Mouse (Mus musculus) forebrain, postnatal 0 days (tissue): ENCODE data around the gene Cep97. TPM values are rescaled to one million over a fixed set of nuclear protein-coding genes. Genes with fewer than 3 reads are reported as not detected.

Experiments
- ATAC-seq: fragments of 200-750 bp; cut with Nextera tagmentation; 2 replicates; pipeline ENCODE4 v1.8.0; 2017; ENCODE audit warnings: mild to moderate bottlenecking, moderate library complexity
- DNase-seq: peaks from one replicate; pipeline ENCODE4 v3.0.0-alpha.2; 2015
- H3K27ac ChIP-seq: fragments of 300-500 bp; sonication (generic); 2 replicates; pipeline ENCODE4 v1.5.1; 2014; ENCODE audit warnings: low read depth, mild to moderate bottlenecking, antibody characterized with exemption, low read length, moderate library complexity, mixed read lengths
- H3K27me3 ChIP-seq: fragments of 300-500 bp; sonication (generic); 2 replicates; pipeline ENCODE4 v1.6.1; 2014; ENCODE audit warnings: mild to moderate bottlenecking, low read length, mixed read lengths; ENCODE audit not compliant: insufficient read depth
- H3K36me3 ChIP-seq: fragments of 300-500 bp; sonication (generic); 2 replicates; pipeline ENCODE4 v1.6.1; 2014; ENCODE audit warnings: mild to moderate bottlenecking, moderate library complexity; ENCODE audit not compliant: insufficient read depth
- H3K4me1 ChIP-seq: fragments of 300-500 bp; sonication (generic); 2 replicates; pipeline ENCODE4 v1.6.1; 2014; ENCODE audit warnings: antibody characterized with exemption; ENCODE audit not compliant: insufficient read depth
- H3K4me2 ChIP-seq: fragments of 300-500 bp; sonication (generic); 2 replicates; pipeline ENCODE4 v1.6.1; 2014; ENCODE audit warnings: low read depth, mild to moderate bottlenecking, moderate library complexity
- H3K4me3 ChIP-seq: fragments of 300-500 bp; sonication (generic); 2 replicates; pipeline ENCODE4 v1.5.1; 2014; ENCODE audit warnings: low read depth, low read length, mixed read lengths
- H3K9ac ChIP-seq: fragments of 300-500 bp; sonication (generic); 2 replicates; pipeline ENCODE4 v1.6.1; 2014; ENCODE audit warnings: mild to moderate bottlenecking
- H3K9me3 ChIP-seq: fragments of 300-500 bp; sonication (generic); 2 replicates; pipeline ENCODE4 v1.6.1; 2016; ENCODE audit warnings: low read length
- CTCF ChIP-seq: sonication (generic); IDR thresholded peaks from 2 replicates; pipeline ENCODE4 v1.5.1; 2016; ENCODE audit warnings: antibody characterized with exemption, control low read depth, low read depth
- WGBS: fragments of 180-500 bp; shearing (Covaris S2); extraction: QIAGEN DNeasy Blood & Tissue Kit; methylation state at CpG from one replicate; pipeline ENCODE4 v1.1.7; 2014; 5-methylcytosine and 5-hydroxymethylcytosine counted together
- polyA plus RNA-seq: library from polyadenylated mRNA; unstranded; fragments of >200 nt; fragmentation: Nextera tagmentation; extraction: Ambion mirVana; gene quantifications from 2 replicates; pipeline ENCODE4 v1.2.1, GENCODE M21; 2015
- total RNA-seq: library from RNA; depleted of rRNA; stranded (reverse); fragments of >200 nt; gene quantifications from 2 replicates; pipeline ENCODE4 v1.2.3, GENCODE M21; 2014; rRNA removed

Cep97 gene
- total RNA-seq = 9.4 and 10.0 TPM in 2 replicates
- 6.5 and 7.3 TPM in 2 replicates for polyA plus RNA-seq

DNA sequence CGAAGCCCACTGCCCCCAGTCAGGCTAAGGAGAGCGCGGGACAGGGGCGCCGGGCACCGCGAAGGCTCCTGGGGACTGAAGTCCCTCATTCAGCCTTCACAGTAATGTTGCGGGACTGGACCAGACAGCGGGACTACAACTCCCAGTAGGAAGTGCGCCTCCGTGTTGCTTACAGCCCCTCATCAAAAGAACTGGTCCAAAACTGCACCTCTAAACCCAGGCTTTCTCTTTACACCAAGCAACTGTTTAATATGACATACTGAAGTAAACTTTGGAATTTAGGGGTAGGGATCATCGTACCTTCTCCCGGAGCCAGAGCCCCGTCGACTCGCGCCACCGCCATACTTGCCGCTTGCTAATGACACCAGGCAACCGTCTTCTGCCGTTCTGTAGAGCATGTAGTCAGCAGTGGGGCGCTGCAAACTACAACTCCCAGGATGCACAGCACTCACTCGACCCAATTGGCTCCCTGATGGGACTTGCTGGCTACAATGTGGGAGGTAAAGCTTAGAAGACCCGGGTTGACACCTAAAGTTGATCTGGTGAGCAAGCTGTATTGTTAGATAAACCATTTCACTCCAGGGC, at the start of gene Cep97:
Gene Cep97, minus strand, starts transcription at position 403 of the 585 bp plus-strand sequence.
- ATAC-seq = peak; percentile 99
- TF ChIP-seq CTCF = peak; percentile 38; the same call in 1 of the 2 replicates
- WGBS = under 1% methylated on average over 24 of the region's 24 CpGs

DNA sequence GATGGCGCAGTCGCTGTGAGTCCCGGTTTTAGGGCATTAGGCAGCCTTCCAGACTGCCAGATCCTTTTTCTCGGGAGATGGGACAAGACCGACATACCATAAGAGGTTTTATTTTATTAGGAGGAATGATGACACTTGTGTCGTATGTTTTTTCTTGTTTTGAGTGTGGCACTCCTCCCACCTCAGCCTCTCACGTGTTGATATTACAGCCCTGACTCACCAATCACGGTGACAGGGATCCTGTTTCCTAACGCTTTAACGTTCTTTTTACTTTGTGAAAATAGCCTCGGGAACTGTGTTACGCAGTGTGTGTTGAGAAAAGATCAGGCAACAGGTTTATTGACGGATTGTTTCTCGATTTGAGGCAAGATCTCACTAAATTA, 40.2 kb upstream of the Cep97 start:
- Histone ChIP-seq H3K27ac (peak overlapping the region; percentile 94), H3K27me3 (no peaks in the 10 kb centered on the region), H3K9ac (peak overlapping the region; percentile 92), H3K4me3 (peak overlapping the region; percentile 95), H3K36me3 (peaks cover 28% of the 10 kb centered on the region), H3K4me2 (peak overlapping the region; percentile 71), H3K4me1 (peaks cover 6% of the 10 kb centered on the region; the same call in 1 of the 2 replicates), H3K9me3 (no peaks in the 10 kb centered on the region)
- 3% methylated on average over 14 of the region's 14 CpGs for WGBS
- ATAC-seq (no peak), DNase-seq (no peak)
- no peak for TF ChIP-seq CTCF

More for the DNA sequence above, at the start of gene Cep97:
- H3K36me3 ChIP-seq = no peaks in the 10 kb centered on the region
- H3K4me3 ChIP-seq = peak within 1 kb of the TSS; percentile 76
- H3K9ac ChIP-seq = peak within 1 kb of the TSS; percentile 64
- H3K4me2 ChIP-seq = peak within 1 kb of the TSS; percentile 69
- no peaks in the 10 kb centered on the region for H3K27me3 ChIP-seq
- peak within 1 kb of the TSS; percentile 60 for H3K27ac ChIP-seq
- no peaks in the 10 kb centered on the region for H3K4me1 ChIP-seq
- DNase-seq = peak; percentile 94
- H3K9me3 ChIP-seq = no peaks in the 10 kb centered on the region

DNA sequence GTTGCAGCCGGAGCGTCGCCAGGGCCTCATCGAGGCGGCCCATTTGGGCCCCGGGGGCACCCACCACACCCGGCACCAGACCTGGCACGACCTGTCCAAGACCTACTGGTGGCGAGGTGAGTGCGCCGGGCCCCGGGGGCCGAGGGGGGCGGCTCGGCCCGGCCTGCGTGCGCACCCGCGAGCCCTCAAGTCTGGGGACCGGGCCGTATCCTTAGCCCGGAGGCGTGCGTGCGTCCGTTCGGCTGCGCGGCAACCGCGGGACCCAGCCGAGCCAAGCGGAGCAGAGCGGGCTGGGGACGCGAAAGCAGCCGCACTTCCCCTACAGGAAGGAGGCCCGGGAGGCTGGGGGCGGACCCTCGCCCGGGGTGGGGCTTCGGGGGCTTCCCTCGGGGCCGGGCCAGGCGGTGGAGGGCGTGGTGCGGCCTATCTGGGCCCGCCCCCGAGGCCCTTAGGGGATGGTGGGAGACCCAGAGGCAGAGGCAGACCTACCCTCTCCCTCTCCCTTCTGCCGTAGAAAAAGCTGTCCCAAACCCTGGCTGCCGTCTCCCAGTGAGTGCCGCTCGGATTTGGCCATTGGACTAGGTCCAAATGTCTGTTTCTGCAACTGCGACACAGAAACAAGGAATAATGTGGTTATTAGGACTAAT, 39.7 kb upstream of the Cep97 start:
- peak overlapping the region; percentile 92 for H3K9ac ChIP-seq
- H3K9me3 ChIP-seq = no peaks in the 10 kb centered on the region
- peak overlapping the region; percentile 71 for H3K4me2 ChIP-seq
- H3K36me3 ChIP-seq = peaks cover 34% of the 10 kb centered on the region
- WGBS = under 1% methylated on average over 40 of the region's 55 CpGs
- ATAC-seq (peak; percentile 70), DNase-seq (peak; percentile 87)
- H3K27me3 ChIP-seq = no peaks in the 10 kb centered on the region
- peak overlapping the region; percentile 95 for H3K4me3 ChIP-seq
- no peak for TF ChIP-seq CTCF
- H3K27ac ChIP-seq = peak overlapping the region; percentile 94
- peaks cover 6% of the 10 kb centered on the region; the same call in 1 of the 2 replicates for H3K4me1 ChIP-seq

DNA sequence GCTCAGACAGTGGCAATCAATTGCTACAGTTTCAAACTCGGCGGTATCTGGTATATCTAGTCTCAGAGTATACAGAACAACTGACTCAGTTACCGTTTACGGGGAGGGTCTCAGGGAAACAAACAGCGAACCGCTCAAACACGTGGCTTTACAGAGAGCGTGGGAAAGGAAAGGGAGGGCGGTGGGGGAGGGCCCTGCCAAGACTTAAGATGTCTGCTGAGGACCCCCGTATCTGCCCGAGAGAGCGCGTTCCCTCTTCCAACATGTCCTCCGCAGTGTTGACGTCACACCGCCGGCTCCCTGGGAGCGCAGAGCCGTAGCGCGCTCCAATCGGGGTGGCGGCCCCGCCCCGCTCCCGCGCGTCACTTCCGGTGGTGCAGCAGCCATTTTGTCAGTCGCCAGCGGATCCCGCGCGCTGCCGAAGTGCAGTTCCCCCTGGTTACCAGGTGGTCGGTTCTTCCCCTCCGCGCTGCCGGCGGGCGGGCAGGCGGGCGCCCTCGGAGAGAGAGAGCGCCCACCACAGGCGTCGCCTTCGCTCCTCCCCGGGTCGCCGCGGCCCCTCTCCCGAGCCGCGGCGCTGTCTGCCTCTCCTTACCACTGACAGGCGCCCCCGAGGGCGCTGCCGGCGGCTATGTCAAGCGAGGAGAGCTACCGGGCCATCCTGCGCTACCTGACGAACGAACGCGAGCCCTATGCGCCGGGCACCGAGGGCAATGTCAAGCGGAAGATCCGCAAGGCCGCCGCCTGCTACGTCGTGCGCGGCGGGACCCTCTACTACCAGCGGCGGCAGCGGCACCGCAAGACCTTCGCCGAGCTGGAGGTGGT, 39.0 kb upstream of the Cep97 start, which contains the start of gene Zbtb11:
Gene Zbtb11, plus strand, starts transcription at position 453 of the 825 bp plus-strand sequence.
- 2% methylated on average over 81 of the region's 86 CpGs for WGBS
- ATAC-seq = peak; percentile 98

DNA sequence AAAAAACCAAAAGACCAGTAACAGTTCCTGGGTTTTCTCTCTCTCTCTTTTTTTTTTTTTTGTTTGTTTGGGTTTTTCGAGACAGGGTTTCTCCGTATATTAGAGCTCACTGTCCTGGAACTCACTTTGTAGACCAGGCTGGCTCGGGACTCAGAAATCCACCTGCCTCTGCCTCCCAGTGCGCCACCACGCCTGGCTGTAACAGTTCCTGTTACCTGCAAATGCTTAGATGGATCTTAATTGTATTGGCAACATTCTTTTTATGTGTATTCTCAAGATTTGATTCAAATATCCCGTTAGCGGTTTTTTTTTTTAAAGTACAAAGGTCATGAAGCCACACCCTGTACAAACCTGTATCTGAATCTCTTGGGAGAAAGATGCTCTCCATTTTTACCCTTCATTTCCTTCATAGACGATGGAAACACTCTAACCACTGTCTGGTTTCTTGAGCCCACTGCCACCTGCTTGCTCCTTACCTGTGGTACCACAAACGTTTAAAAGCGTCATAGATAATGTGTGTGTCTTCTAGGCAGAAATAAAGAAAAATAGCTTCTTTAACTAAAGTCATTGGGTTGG, 38.1 kb upstream of the Cep97 start:
- no peak for DNase-seq
- Histone ChIP-seq H3K4me3 (peak overlapping the region; percentile 95), H3K4me2 (peak overlapping the region; percentile 58), H3K9ac (peak overlapping the region; percentile 19), H3K4me1 (peaks cover 6% of the 10 kb centered on the region; the same call in 1 of the 2 replicates), H3K9me3 (no peaks in the 10 kb centered on the region), H3K27ac (0 out of 2 replicates have a peak overlapping the region, but pooled peaks have one; percentile 63), H3K36me3 (peaks cover 32% of the 10 kb centered on the region), H3K27me3 (no peaks in the 10 kb centered on the region)
- ATAC-seq = no peak
- TF ChIP-seq CTCF = no peak
- 50% methylated on average over 10 of the region's 10 CpGs for WGBS

More for the DNA sequence above, 39.0 kb upstream of the Cep97 start, which contains the start of gene Zbtb11:
- Histone ChIP-seq H3K4me1 (peaks cover 6% of the 10 kb centered on the region; the same call in 1 of the 2 replicates), H3K4me3 (peak within 1 kb of the TSS; percentile 95), H3K36me3 (peaks cover 37% of the 10 kb centered on the region), H3K9ac (peak within 1 kb of the TSS; percentile 92), H3K4me2 (peak within 1 kb of the TSS; percentile 71), H3K9me3 (no peaks in the 10 kb centered on the region), H3K27ac (peak within 1 kb of the TSS; percentile 94), H3K27me3 (no peaks in the 10 kb centered on the region)
- DNase-seq = peak; percentile 100
- peak; percentile 54 for TF ChIP-seq CTCF

DNA sequence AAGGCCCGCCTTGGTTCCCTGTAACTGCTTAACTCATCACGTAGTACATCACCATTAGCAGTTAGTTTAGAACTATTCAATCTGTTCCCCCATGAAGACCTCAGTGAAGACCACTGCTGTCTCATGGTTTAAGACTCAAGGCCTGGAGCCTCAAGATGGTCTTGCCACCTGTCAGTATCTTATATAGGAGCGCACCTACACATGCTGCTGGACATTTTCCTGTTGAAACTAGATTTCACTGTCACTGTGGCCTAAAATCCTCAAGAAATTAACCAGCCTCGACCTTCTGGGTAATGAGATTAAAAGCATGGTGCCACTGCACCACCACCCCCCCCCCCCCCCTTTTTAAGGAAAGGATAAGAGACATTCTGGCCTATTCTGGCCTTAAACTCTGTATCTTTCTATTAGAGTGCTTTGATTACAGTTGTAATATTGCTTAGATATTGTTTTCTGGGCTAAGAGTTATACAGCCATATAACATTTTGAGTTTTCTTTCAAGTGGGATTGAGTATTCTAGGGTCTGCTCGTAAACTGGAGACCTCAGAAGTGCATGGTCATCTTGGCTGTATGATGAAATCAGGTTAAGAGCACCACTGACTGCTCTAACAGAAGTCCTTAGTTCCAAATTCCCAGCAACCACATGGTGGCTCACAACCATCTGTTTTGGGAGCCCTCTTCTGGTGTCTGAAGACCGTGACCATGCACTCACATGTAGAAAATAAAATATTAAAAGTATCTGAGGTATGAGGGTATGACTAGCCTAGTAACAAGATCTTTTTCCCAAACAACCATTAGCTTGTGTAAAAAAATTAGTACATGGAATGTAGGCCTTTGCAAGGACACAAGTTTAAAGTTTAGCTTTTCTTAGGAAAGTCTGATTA, 37.3 kb upstream of the Cep97 start:
- ATAC-seq (no peak), DNase-seq (no peak)
- H3K36me3 ChIP-seq = peaks cover 32% of the 10 kb centered on the region
- TF ChIP-seq CTCF = no peak
- H3K27ac ChIP-seq = no peak overlapping the region
- no peak overlapping the region for H3K4me3 ChIP-seq
- peaks cover 12% of the 10 kb centered on the region for H3K4me1 ChIP-seq
- H3K4me2 ChIP-seq = no peak overlapping the region
- H3K27me3 ChIP-seq = no peaks in the 10 kb centered on the region
- H3K9ac ChIP-seq = no peak overlapping the region
- no peaks in the 10 kb centered on the region for H3K9me3 ChIP-seq
- 74% methylated on average over 6 of the region's 6 CpGs for WGBS
